Mouse (Mus musculus): ENCODE data around the gene Tnks2. TPM values are rescaled to one million over a fixed set of nuclear protein-coding genes. Genes with fewer than 3 reads are reported as not detected.
"Not testable (repeated sequence)": the region's sequence is repeated elsewhere in the genome, so short reads cannot be mapped to it uniquely, and the experiment has no call there.

The Tnks2 gene
- polyA plus RNA-seq, 1 experiment from 2014 or later = 80.1 TPM

- DNase-seq (ENCODE audit: low spot score) (no peak), ATAC-seq (ENCODE audit: insufficient number of reproducible peaks, low FRiP score, low TSS enrichment, low read depth) (no peak)
- Histone ChIP-seq H3K27ac (replicated peaks; ENCODE audit: low read depth, low read length) (no peak overlapping the region), H3K27me3 (ENCODE audit: control insufficient read depth, insufficient read depth, low read length) (no peaks in the 10 kb centered on the region), H3K9ac (ENCODE audit: low read length) (no peak overlapping the region), H3K9me3 (ENCODE audit: control insufficient read depth, low read length) (no peaks in the 10 kb centered on the region), H3K4me3 (ENCODE audit: low read depth, low read length) (no peak overlapping the region), H3K4me2 (ENCODE audit: low read depth, severe bottlenecking) (no peak overlapping the region), H3K4me1 (ENCODE audit: control insufficient read depth, insufficient read depth, low read length) (no peaks in the 10 kb centered on the region), H3K36me3 (ENCODE audit: control insufficient read depth, insufficient read depth, low read length) (peaks cover 7% of the 10 kb centered on the region)
- 90% methylated on average over 5 of the region's 5 CpGs for WGBS
Measured at GRCm38 (mm10) chr19:36865905-36866304, 31.9 kb downstream of the Tnks2 start.

GRCm38 (mm10) chr19:36867416-36867815 lies 33.4 kb downstream of the Tnks2 start:
- Histone ChIP-seq H3K4me2 (ENCODE audit: low read depth, severe bottlenecking) (no peak overlapping the region), H3K4me1 (ENCODE audit: control insufficient read depth, insufficient read depth, low read length) (no peaks in the 10 kb centered on the region), H3K27me3 (ENCODE audit: control insufficient read depth, insufficient read depth, low read length) (no peaks in the 10 kb centered on the region), H3K36me3 (ENCODE audit: control insufficient read depth, insufficient read depth, low read length) (peaks cover 7% of the 10 kb centered on the region), H3K4me3 (ENCODE audit: low read depth, low read length) (no peak overlapping the region), H3K27ac (replicated peaks; ENCODE audit: low read depth, low read length) (no peak overlapping the region), H3K9me3 (ENCODE audit: control insufficient read depth, low read length) (no peaks in the 10 kb centered on the region), H3K9ac (ENCODE audit: low read length) (no peak overlapping the region)
- WGBS = 90% methylated on average over 8 of the region's 8 CpGs
- no peak for ATAC-seq (ENCODE audit: insufficient number of reproducible peaks, low FRiP score, low TSS enrichment, low read depth)
- no peak for DNase-seq (ENCODE audit: low spot score)

GRCm38 (mm10) chr19:36868675-36869074 lies 34.6 kb downstream of the Tnks2 start:
- not testable (repeated sequence) for H3K9me3 ChIP-seq (ENCODE audit: control insufficient read depth, low read length); H3K4me1 ChIP-seq (ENCODE audit: control insufficient read depth, insufficient read depth, low read length); H3K4me2 ChIP-seq (ENCODE audit: low read depth, severe bottlenecking); H3K27me3 ChIP-seq (ENCODE audit: control insufficient read depth, insufficient read depth, low read length); ATAC-seq (ENCODE audit: insufficient number of reproducible peaks, low FRiP score, low TSS enrichment, low read depth); DNase-seq (ENCODE audit: low spot score); H3K27ac ChIP-seq (replicated peaks; ENCODE audit: low read depth, low read length); H3K9ac ChIP-seq (ENCODE audit: low read length); H3K4me3 ChIP-seq (ENCODE audit: low read depth, low read length)
- H3K36me3 ChIP-seq (ENCODE audit: control insufficient read depth, insufficient read depth, low read length) = peaks cover 12% of the 10 kb centered on the region
- WGBS = 76% methylated on average over 3 of the region's 3 CpGs

GRCm38 (mm10) chr19:36874651-36875050 lies 40.6 kb downstream of the Tnks2 start:
- H3K9ac ChIP-seq (ENCODE audit: low read length) = no peak overlapping the region
- H3K36me3 ChIP-seq (ENCODE audit: control insufficient read depth, insufficient read depth, low read length) = peaks cover 28% of the 10 kb centered on the region; the same call in 1 of the 2 replicates
- no peak overlapping the region for H3K4me2 ChIP-seq (ENCODE audit: low read depth, severe bottlenecking)
- no peaks in the 10 kb centered on the region for H3K4me1 ChIP-seq (ENCODE audit: control insufficient read depth, insufficient read depth, low read length)
- H3K27me3 ChIP-seq (ENCODE audit: control insufficient read depth, insufficient read depth, low read length) = no peaks in the 10 kb centered on the region
- H3K9me3 ChIP-seq (ENCODE audit: control insufficient read depth, low read length) = no peaks in the 10 kb centered on the region
- H3K27ac ChIP-seq (replicated peaks; ENCODE audit: low read depth, low read length) = no peak overlapping the region
- WGBS = 88% methylated on average over 2 of the region's 2 CpGs
- no peak for ATAC-seq (ENCODE audit: insufficient number of reproducible peaks, low FRiP score, low TSS enrichment, low read depth)
- no peak overlapping the region for H3K4me3 ChIP-seq (ENCODE audit: low read depth, low read length)
- no peak for DNase-seq (ENCODE audit: low spot score)

GRCm38 (mm10) chr19:36877329-36877728 lies 43.3 kb downstream of the Tnks2 start:
- Histone ChIP-seq H3K4me2 (ENCODE audit: low read depth, severe bottlenecking) (no peak overlapping the region), H3K36me3 (ENCODE audit: control insufficient read depth, insufficient read depth, low read length) (peaks cover 31% of the 10 kb centered on the region), H3K27me3 (ENCODE audit: control insufficient read depth, insufficient read depth, low read length) (no peaks in the 10 kb centered on the region), H3K9ac (ENCODE audit: low read length) (no peak overlapping the region), H3K4me1 (ENCODE audit: control insufficient read depth, insufficient read depth, low read length) (no peaks in the 10 kb centered on the region), H3K27ac (replicated peaks; ENCODE audit: low read depth, low read length) (no peak overlapping the region), H3K9me3 (ENCODE audit: control insufficient read depth, low read length) (no peaks in the 10 kb centered on the region), H3K4me3 (ENCODE audit: low read depth, low read length) (no peak overlapping the region)
- ATAC-seq (ENCODE audit: insufficient number of reproducible peaks, low FRiP score, low TSS enrichment, low read depth) = no peak
- no peak for DNase-seq (ENCODE audit: low spot score)

GRCm38 (mm10) chr19:36878743-36879495 lies 44.9 kb downstream of the Tnks2 start:
- no peak overlapping the region for H3K4me3 ChIP-seq (ENCODE audit: low read depth, low read length)
- H3K4me2 ChIP-seq (ENCODE audit: low read depth, severe bottlenecking) = no peak overlapping the region
- H3K9ac ChIP-seq (ENCODE audit: low read length) = no peak overlapping the region
- DNase-seq (ENCODE audit: low spot score) = no peak
- H3K9me3 ChIP-seq (ENCODE audit: control insufficient read depth, low read length) = no peaks in the 10 kb centered on the region
- no peak for ATAC-seq (ENCODE audit: insufficient number of reproducible peaks, low FRiP score, low TSS enrichment, low read depth)
- H3K4me1 ChIP-seq (ENCODE audit: control insufficient read depth, insufficient read depth, low read length) = no peaks in the 10 kb centered on the region
- no peaks in the 10 kb centered on the region for H3K27me3 ChIP-seq (ENCODE audit: control insufficient read depth, insufficient read depth, low read length)
- WGBS = 72% methylated on average over 11 of the region's 11 CpGs
- H3K27ac ChIP-seq (replicated peaks; ENCODE audit: low read depth, low read length) = no peak overlapping the region
- peaks cover 32% of the 10 kb centered on the region for H3K36me3 ChIP-seq (ENCODE audit: control insufficient read depth, insufficient read depth, low read length)

- Histone ChIP-seq H3K9ac (ENCODE audit: low read length) (no peak overlapping the region), H3K27me3 (ENCODE audit: control insufficient read depth, insufficient read depth, low read length) (no peaks in the 10 kb centered on the region), H3K27ac (replicated peaks; ENCODE audit: low read depth, low read length) (no peak overlapping the region), H3K4me1 (ENCODE audit: control insufficient read depth, insufficient read depth, low read length) (no peaks in the 10 kb centered on the region), H3K9me3 (ENCODE audit: control insufficient read depth, low read length) (no peaks in the 10 kb centered on the region), H3K4me2 (ENCODE audit: low read depth, severe bottlenecking) (no peak overlapping the region), H3K4me3 (ENCODE audit: low read depth, low read length) (no peak overlapping the region), H3K36me3 (ENCODE audit: control insufficient read depth, insufficient read depth, low read length) (peaks cover 32% of the 10 kb centered on the region)
- no peak for ATAC-seq (ENCODE audit: insufficient number of reproducible peaks, low FRiP score, low TSS enrichment, low read depth)
- 86% methylated on average over 6 of the region's 6 CpGs for WGBS
- peak; percentile 59 for DNase-seq (ENCODE audit: low spot score)
Measured at GRCm38 (mm10) chr19:36883119-36883518, 49.1 kb downstream of the Tnks2 start.

- DNase-seq (ENCODE audit: low spot score) (no peak), ATAC-seq (ENCODE audit: insufficient number of reproducible peaks, low FRiP score, low TSS enrichment, low read depth) (no peak)
- Histone ChIP-seq H3K9ac (ENCODE audit: low read length) (no peak overlapping the region), H3K4me2 (ENCODE audit: low read depth, severe bottlenecking) (no peak overlapping the region), H3K4me1 (ENCODE audit: control insufficient read depth, insufficient read depth, low read length) (no peaks in the 10 kb centered on the region), H3K4me3 (ENCODE audit: low read depth, low read length) (no peak overlapping the region), H3K9me3 (ENCODE audit: control insufficient read depth, low read length) (no peaks in the 10 kb centered on the region), H3K27ac (replicated peaks; ENCODE audit: low read depth, low read length) (no peak overlapping the region), H3K27me3 (ENCODE audit: control insufficient read depth, insufficient read depth, low read length) (no peaks in the 10 kb centered on the region), H3K36me3 (ENCODE audit: control insufficient read depth, insufficient read depth, low read length) (peaks cover 33% of the 10 kb centered on the region)
- WGBS = 84% methylated on average over 2 of the region's 2 CpGs
Measured at GRCm38 (mm10) chr19:36886316-36886715, 52.3 kb downstream of the Tnks2 start.

GRCm38 (mm10) chr19:36887706-36888105 lies 53.7 kb downstream of the Tnks2 start:
- Histone ChIP-seq H3K4me2 (ENCODE audit: low read depth, severe bottlenecking) (no peak overlapping the region), H3K27ac (replicated peaks; ENCODE audit: low read depth, low read length) (no peak overlapping the region), H3K27me3 (ENCODE audit: control insufficient read depth, insufficient read depth, low read length) (no peaks in the 10 kb centered on the region), H3K9ac (ENCODE audit: low read length) (no peak overlapping the region), H3K4me1 (ENCODE audit: control insufficient read depth, insufficient read depth, low read length) (no peaks in the 10 kb centered on the region), H3K36me3 (ENCODE audit: control insufficient read depth, insufficient read depth, low read length) (peaks cover 30% of the 10 kb centered on the region), H3K4me3 (ENCODE audit: low read depth, low read length) (no peak overlapping the region), H3K9me3 (ENCODE audit: control insufficient read depth, low read length) (no peaks in the 10 kb centered on the region)
- no peak for DNase-seq (ENCODE audit: low spot score)
- ATAC-seq (ENCODE audit: insufficient number of reproducible peaks, low FRiP score, low TSS enrichment, low read depth) = no peak
- 92% methylated on average over 3 of the region's 3 CpGs for WGBS

All from limb, embryonic 11.5 days (tissue).